Mouse (Mus musculus) hindbrain, embryonic 15.5 days (tissue): ENCODE data around the gene Msx1. TPM values are rescaled to one million over a fixed set of nuclear protein-coding genes. Genes with fewer than 3 reads are reported as not detected.
"Not testable (repeated sequence)": the region's sequence is repeated elsewhere in the genome, so short reads cannot be mapped to it uniquely, and the experiment has no call there.

Experiments used
- ATAC-seq: fragments of 200-750 bp; cut with Nextera tagmentation; 2 replicates; pipeline ENCODE4 v1.8.0; 2017; ENCODE audit warnings: low read depth, moderate number of reproducible peaks, moderate TSS enrichment; ENCODE audit not compliant: low FRiP score
- H3K27ac ChIP-seq: fragments of 300-500 bp; sonication (generic); replicated peaks from 2 replicates; pipeline ENCODE4 v1.5.1; 2015; ENCODE audit warnings: mild to moderate bottlenecking, inconsistent platforms
- H3K27me3 ChIP-seq: fragments of 300-500 bp; sonication (generic); 2 replicates; pipeline ENCODE4 v1.6.1; 2015; ENCODE audit warnings: control low read depth, inconsistent platforms
- H3K36me3 ChIP-seq: fragments of 300-500 bp; sonication (generic); 2 replicates; pipeline ENCODE4 v1.6.1; 2015; ENCODE audit warnings: control low read depth, inconsistent platforms
- H3K4me1 ChIP-seq: fragments of 300-500 bp; sonication (generic); replicated peaks from 2 replicates; pipeline ENCODE4 v1.6.1; 2015; ENCODE audit warnings: control low read depth, inconsistent platforms
- H3K4me2 ChIP-seq: fragments of 300-500 bp; sonication (generic); 2 replicates; pipeline ENCODE4 v1.6.1; 2015; ENCODE audit warnings: moderate library complexity, mild to moderate bottlenecking, inconsistent platforms
- H3K4me3 ChIP-seq: fragments of 300-500 bp; sonication (generic); 2 replicates; pipeline ENCODE4 v1.5.1; 2015; ENCODE audit warnings: mild to moderate bottlenecking, inconsistent platforms
- H3K9ac ChIP-seq: fragments of 300-500 bp; sonication (generic); 2 replicates; pipeline ENCODE4 v1.6.1; 2015; ENCODE audit warnings: inconsistent platforms
- H3K9me3 ChIP-seq: fragments of 300-500 bp; sonication (generic); 2 replicates; pipeline ENCODE4 v1.6.1; 2016; ENCODE audit warnings: control low read depth, inconsistent platforms
- WGBS: fragments of 180-500 bp; shearing (Covaris S2); methylation state at CpG from one replicate; pipeline ENCODE4 v1.1.7; 2015; 5-methylcytosine and 5-hydroxymethylcytosine counted together
- polyA plus RNA-seq: library from polyadenylated mRNA; unstranded; fragments of >200 nt; fragmentation: Nextera tagmentation; extraction: Ambion mirVana; gene quantifications from 2 replicates; pipeline ENCODE4 v1.2.1, GENCODE M21; 2015

Gene Msx1
- polyA plus RNA-seq, 1 experiment from 2014 or later: 36.7 TPM

GRCm38 (mm10) chr5:37835590-37836266, 11.3 kb upstream of the Msx1 start:
- Histone ChIP-seq H3K4me3 (no peak overlapping the region), H3K27ac (no peak overlapping the region), H3K27me3 (peaks cover 80% of the 10 kb centered on the region), H3K9me3 (no peaks in the 10 kb centered on the region), H3K36me3 (no peaks in the 10 kb centered on the region), H3K4me2 (no peak overlapping the region), H3K4me1 (peaks cover 13% of the 10 kb centered on the region), H3K9ac (no peak overlapping the region)
- peak; percentile 79 for ATAC-seq
- 1% methylated on average over 6 of the region's 6 CpGs for WGBS

- Histone ChIP-seq H3K9ac (no peak overlapping the region), H3K4me3 (no peak overlapping the region), H3K36me3 (no peaks in the 10 kb centered on the region), H3K4me1 (peaks cover 13% of the 10 kb centered on the region), H3K9me3 (no peaks in the 10 kb centered on the region), H3K4me2 (no peak overlapping the region), H3K27ac (no peak overlapping the region), H3K27me3 (peaks cover 87% of the 10 kb centered on the region)
- no peak for ATAC-seq
- WGBS: 6% methylated on average over 6 of the region's 6 CpGs
These were observed 8.4 kb upstream of the Msx1 start for GRCm38 (mm10) chr5:37832766-37833165.

GRCm38 (mm10) chr5:37832031-37832430, 7.6 kb upstream of the Msx1 start:
- Histone ChIP-seq H3K27me3 (peaks cover 82% of the 10 kb centered on the region), H3K9ac (no peak overlapping the region), H3K27ac (no peak overlapping the region), H3K9me3 (no peaks in the 10 kb centered on the region), H3K4me3 (no peak overlapping the region), H3K4me2 (no peak overlapping the region), H3K36me3 (no peaks in the 10 kb centered on the region), H3K4me1 (peaks cover 17% of the 10 kb centered on the region)
- WGBS: 8% methylated on average over 13 of the region's 13 CpGs
- no peak for ATAC-seq

- H3K4me3 ChIP-seq, ATAC-seq, H3K9ac ChIP-seq, H3K27ac ChIP-seq, H3K9me3 ChIP-seq, H3K4me2 ChIP-seq, H3K36me3 ChIP-seq: not testable (repeated sequence)
- Histone ChIP-seq H3K27me3 (peaks cover 76% of the 10 kb centered on the region), H3K4me1 (peaks cover 10% of the 10 kb centered on the region; the same call in 1 of the 2 replicates)
- WGBS: 29% methylated on average over 6 of the region's 7 CpGs
These were observed 6.1 kb upstream of the Msx1 start for GRCm38 (mm10) chr5:37830436-37830835.

GRCm38 (mm10) chr5:37829926-37830325, 5.5 kb upstream of the Msx1 start:
- no peak overlapping the region for H3K4me3 ChIP-seq
- no peak overlapping the region for H3K9ac ChIP-seq
- no peaks in the 10 kb centered on the region for H3K36me3 ChIP-seq
- ATAC-seq: no peak
- no peak overlapping the region for H3K4me2 ChIP-seq
- H3K9me3 ChIP-seq: no peaks in the 10 kb centered on the region
- 5% methylated on average over 4 of the region's 4 CpGs for WGBS
- peaks cover 9% of the 10 kb centered on the region; the same call in 1 of the 2 replicates for H3K4me1 ChIP-seq
- H3K27ac ChIP-seq: no peak overlapping the region
- peaks cover 80% of the 10 kb centered on the region for H3K27me3 ChIP-seq

GRCm38 (mm10) chr5:37829296-37829670, 4.9 kb upstream of the Msx1 start:
- H3K4me2 ChIP-seq: no peak overlapping the region
- 4% methylated on average over 10 of the region's 10 CpGs for WGBS
- no peak for ATAC-seq

GRCm38 (mm10) chr5:37828591-37829295, 4.4 kb upstream of the Msx1 start:
- H3K4me1 ChIP-seq: peaks cover 15% of the 10 kb centered on the region
- H3K4me3 ChIP-seq: no peak overlapping the region
- H3K4me2 ChIP-seq: no peak overlapping the region
- WGBS: 1% methylated on average over 35 of the region's 35 CpGs
- no peak for ATAC-seq
- H3K27ac ChIP-seq: no peak overlapping the region
- H3K9ac ChIP-seq: no peak overlapping the region
- H3K36me3 ChIP-seq: no peaks in the 10 kb centered on the region
- peaks cover 75% of the 10 kb centered on the region for H3K27me3 ChIP-seq
- no peaks in the 10 kb centered on the region for H3K9me3 ChIP-seq

More at GRCm38 (mm10) chr5:37829296-37829670, 4.9 kb upstream of the Msx1 start:
- Histone ChIP-seq H3K9me3 (no peaks in the 10 kb centered on the region), H3K27ac (no peak overlapping the region), H3K36me3 (no peaks in the 10 kb centered on the region), H3K27me3 (peaks cover 80% of the 10 kb centered on the region), H3K4me3 (no peak overlapping the region), H3K4me1 (peaks cover 10% of the 10 kb centered on the region), H3K9ac (no peak overlapping the region)

GRCm38 (mm10) chr5:37828001-37828400, 3.6 kb upstream of the Msx1 start:
- H3K9me3 ChIP-seq: no peaks in the 10 kb centered on the region
- WGBS: 1% methylated on average over 14 of the region's 14 CpGs
- H3K4me1 ChIP-seq: peaks cover 21% of the 10 kb centered on the region
- no peak overlapping the region for H3K4me2 ChIP-seq
- no peak overlapping the region for H3K27ac ChIP-seq
- no peak overlapping the region for H3K4me3 ChIP-seq
- ATAC-seq: no peak
- H3K36me3 ChIP-seq: no peaks in the 10 kb centered on the region
- peaks cover 67% of the 10 kb centered on the region for H3K27me3 ChIP-seq
- H3K9ac ChIP-seq: no peak overlapping the region

GRCm38 (mm10) chr5:37827626-37827950, 3.2 kb upstream of the Msx1 start:
- no peak overlapping the region for H3K27ac ChIP-seq
- H3K36me3 ChIP-seq: no peaks in the 10 kb centered on the region
- WGBS: under 1% methylated on average over 9 of the region's 9 CpGs
- H3K4me3 ChIP-seq: no peak overlapping the region
- peaks cover 63% of the 10 kb centered on the region for H3K27me3 ChIP-seq
- no peak overlapping the region for H3K9ac ChIP-seq
- peak overlapping the region; percentile 13; the same call in 1 of the 2 replicates for H3K4me2 ChIP-seq
- peaks cover 21% of the 10 kb centered on the region for H3K4me1 ChIP-seq
- ATAC-seq: no peak
- H3K9me3 ChIP-seq: no peaks in the 10 kb centered on the region

GRCm38 (mm10) chr5:37826706-37827625, 2.6 kb upstream of the Msx1 start:
- WGBS: under 1% methylated on average over 59 of the region's 59 CpGs
- no peaks in the 10 kb centered on the region for H3K9me3 ChIP-seq
- H3K4me1 ChIP-seq: peaks cover 21% of the 10 kb centered on the region
- peaks cover 63% of the 10 kb centered on the region for H3K27me3 ChIP-seq
- peak overlapping the region; percentile 9; the same call in 1 of the 2 replicates for H3K4me3 ChIP-seq
- no peak overlapping the region for H3K9ac ChIP-seq
- peak overlapping the region; percentile 13; the same call in 1 of the 2 replicates for H3K4me2 ChIP-seq
- ATAC-seq: no peak
- H3K27ac ChIP-seq: no peak overlapping the region
- H3K36me3 ChIP-seq: no peaks in the 10 kb centered on the region

GRCm38 (mm10) chr5:37825611-37826445, 1.4 kb upstream of the Msx1 start:
- H3K4me2 ChIP-seq: 0 out of 2 replicates have a peak overlapping the region, but pooled peaks have one; percentile 5
- H3K9me3 ChIP-seq: no peaks in the 10 kb centered on the region
- H3K27ac ChIP-seq: no peak overlapping the region
- 2% methylated on average over 37 of the region's 37 CpGs for WGBS
- H3K9ac ChIP-seq: no peak overlapping the region
- no peaks in the 10 kb centered on the region for H3K36me3 ChIP-seq
- H3K4me1 ChIP-seq: peaks cover 26% of the 10 kb centered on the region
- no peak for ATAC-seq
- H3K4me3 ChIP-seq: no peak overlapping the region
- peaks cover 59% of the 10 kb centered on the region for H3K27me3 ChIP-seq
